Mouse (Mus musculus) thymus, postnatal 4 days (tissue): ENCODE results near the gene Tmbim1.

Experiments
- DNase-seq: peaks from one replicate; pipeline ENCODE4 v3.0.0; 2021

The Tmbim1 gene

GRCm38 (mm10) chr1:74275015-74275414, 30.4 kb downstream of the Tmbim1 start:
- no peak for DNase-seq

- DNase-seq: no peak
These were observed 33.8 kb downstream of the Tmbim1 start for GRCm38 (mm10) chr1:74271659-74272058.

- DNase-seq: no peak
These were observed 36.7 kb downstream of the Tmbim1 start for GRCm38 (mm10) chr1:74268750-74269149.

- no peak for DNase-seq
These were observed 42.9 kb downstream of the Tmbim1 start for GRCm38 (mm10) chr1:74262510-74262909.

GRCm38 (mm10) chr1:74256782-74257181, 48.6 kb downstream of the Tmbim1 start:
- no peak for DNase-seq

GRCm38 (mm10) chr1:74255704-74256345, 49.6 kb downstream of the Tmbim1 start:
- DNase-seq: no peak

- no peak for DNase-seq
These were observed 55.3 kb downstream of the Tmbim1 start for GRCm38 (mm10) chr1:74250096-74250495.

GRCm38 (mm10) chr1:74249331-74249980, 56.0 kb downstream of the Tmbim1 start:
- peak; percentile 54 for DNase-seq

- DNase-seq: peak; percentile 47
These were observed 56.6 kb downstream of the Tmbim1 start for GRCm38 (mm10) chr1:74248799-74249198.

GRCm38 (mm10) chr1:74245525-74245924, 59.9 kb downstream of the Tmbim1 start:
- no peak for DNase-seq

GRCm38 (mm10) chr1:74240832-74241231, 64.6 kb downstream of the Tmbim1 start:
- DNase-seq: no peak

GRCm38 (mm10) chr1:74240311-74240710, 65.1 kb downstream of the Tmbim1 start:
- no peak for DNase-seq

GRCm38 (mm10) chr1:74239618-74240017, 65.8 kb downstream of the Tmbim1 start:
- DNase-seq: peak; percentile 38

- DNase-seq: peak; percentile 28
These were observed 66.3 kb downstream of the Tmbim1 start for GRCm38 (mm10) chr1:74239162-74239561.
